Mouse (Mus musculus) forebrain, embryonic 10.5 days (tissue): ENCODE data around the gene Matn4. TPM values are rescaled to one million over a fixed set of nuclear protein-coding genes. Genes with fewer than 3 reads are reported as not detected.

ENCODE experiments used
- DNase-seq: peaks from one replicate; pipeline ENCODE4 v3.0.0-alpha.2; 2017; ENCODE audit warnings: low spot score; ENCODE audit errors: extremely low spot score
- H3K27ac ChIP-seq: fragments of 300-500 bp; sonication (generic); 2 replicates; pipeline ENCODE4 v1.5.1; 2016; ENCODE audit warnings: mild to moderate bottlenecking
- H3K27me3 ChIP-seq: fragments of 300-500 bp; sonication (generic); 2 replicates; pipeline ENCODE4 v1.6.1; 2016; ENCODE audit warnings: mild to moderate bottlenecking; ENCODE audit not compliant: poor library complexity, severe bottlenecking
- H3K36me3 ChIP-seq: fragments of 300-500 bp; sonication (generic); replicated peaks from 2 replicates; pipeline ENCODE4 v1.6.1; 2016; ENCODE audit warnings: mild to moderate bottlenecking, moderate library complexity
- H3K4me1 ChIP-seq: fragments of 300-500 bp; sonication (generic); 2 replicates; pipeline ENCODE4 v1.6.1; 2016
- H3K4me3 ChIP-seq: fragments of 300-500 bp; sonication (generic); 2 replicates; pipeline ENCODE4 v1.5.1; 2016; ENCODE audit warnings: mild to moderate bottlenecking, moderate library complexity
- H3K9me3 ChIP-seq: fragments of 300-500 bp; sonication (generic); 2 replicates; pipeline ENCODE4 v1.6.1; 2016; ENCODE audit warnings: mild to moderate bottlenecking, moderate library complexity
- WGBS: fragments of 180-500 bp; shearing (Covaris S2); methylation state at CpG from one replicate; pipeline ENCODE4 v1.1.7; 2016; 5-methylcytosine and 5-hydroxymethylcytosine counted together
- polyA plus RNA-seq: library from polyadenylated mRNA; unstranded; fragments of >200 nt; fragmentation: Nextera tagmentation; extraction: Ambion mirVana; gene quantifications from 2 replicates; pipeline ENCODE4 v1.2.1, GENCODE M21; 2016

The Matn4 gene
- not detected in 2 replicates for polyA plus RNA-seq

- no peak for DNase-seq
- Histone ChIP-seq H3K36me3 (no peaks in the 10 kb centered on the region), H3K4me1 (peaks cover 38% of the 10 kb centered on the region), H3K27me3 (peaks cover 100% of the 10 kb centered on the region), H3K4me3 (peak within 1 kb of the TSS; percentile 43), H3K9me3 (no peaks in the 10 kb centered on the region), H3K27ac (no peak within 1 kb of the TSS)
- WGBS = 10% methylated on average over 9 of the region's 9 CpGs
Measured at GRCm38 (mm10) chr2:164405060-164405459, at the start of gene Matn4. Gene Matn4, minus strand, starts transcription at chr2:164405160.

DNA sequence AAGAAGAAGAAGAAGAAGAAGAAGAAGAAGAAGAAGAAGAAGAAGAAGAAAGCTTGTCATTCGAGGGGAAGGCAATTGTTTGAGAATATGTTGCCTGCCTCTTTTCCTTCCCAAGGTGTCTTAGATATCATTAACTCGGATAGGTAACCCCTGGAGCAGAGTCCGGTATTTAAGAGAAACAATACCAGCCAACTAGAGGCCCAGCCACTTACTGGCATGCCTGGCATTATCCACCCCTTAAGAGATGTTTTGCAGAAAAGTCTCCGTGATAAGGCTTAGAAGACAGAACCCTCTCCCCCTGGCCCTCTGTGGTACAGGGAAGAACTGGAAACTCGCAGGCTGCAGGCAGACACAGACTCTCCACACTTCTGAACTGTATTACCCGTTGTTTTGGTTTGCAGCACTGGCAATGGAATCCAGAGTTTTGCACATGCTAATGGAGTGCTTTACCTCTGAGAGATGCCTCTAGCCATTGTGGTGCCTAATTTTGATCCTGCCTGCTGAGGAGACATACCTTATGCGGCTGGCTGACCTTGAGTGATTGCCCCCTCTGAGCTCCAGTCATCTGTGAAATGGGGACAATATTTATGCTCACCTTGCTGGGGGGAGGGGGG lies 49.0 kb upstream of the Matn4 start:
- Histone ChIP-seq H3K36me3 (no peaks in the 10 kb centered on the region), H3K4me1 (peaks cover 33% of the 10 kb centered on the region), H3K27ac (no peak overlapping the region), H3K4me3 (no peak overlapping the region), H3K27me3 (peaks cover 3% of the 10 kb centered on the region; the same call in 1 of the 2 replicates), H3K9me3 (no peaks in the 10 kb centered on the region)
- DNase-seq = no peak
- WGBS = 71% methylated on average over 7 of the region's 7 CpGs

GRCm38 (mm10) chr2:164453047-164453757 lies 48.2 kb upstream of the Matn4 start:
- Histone ChIP-seq H3K27ac (no peak overlapping the region), H3K36me3 (no peaks in the 10 kb centered on the region), H3K9me3 (no peaks in the 10 kb centered on the region)

DNA sequence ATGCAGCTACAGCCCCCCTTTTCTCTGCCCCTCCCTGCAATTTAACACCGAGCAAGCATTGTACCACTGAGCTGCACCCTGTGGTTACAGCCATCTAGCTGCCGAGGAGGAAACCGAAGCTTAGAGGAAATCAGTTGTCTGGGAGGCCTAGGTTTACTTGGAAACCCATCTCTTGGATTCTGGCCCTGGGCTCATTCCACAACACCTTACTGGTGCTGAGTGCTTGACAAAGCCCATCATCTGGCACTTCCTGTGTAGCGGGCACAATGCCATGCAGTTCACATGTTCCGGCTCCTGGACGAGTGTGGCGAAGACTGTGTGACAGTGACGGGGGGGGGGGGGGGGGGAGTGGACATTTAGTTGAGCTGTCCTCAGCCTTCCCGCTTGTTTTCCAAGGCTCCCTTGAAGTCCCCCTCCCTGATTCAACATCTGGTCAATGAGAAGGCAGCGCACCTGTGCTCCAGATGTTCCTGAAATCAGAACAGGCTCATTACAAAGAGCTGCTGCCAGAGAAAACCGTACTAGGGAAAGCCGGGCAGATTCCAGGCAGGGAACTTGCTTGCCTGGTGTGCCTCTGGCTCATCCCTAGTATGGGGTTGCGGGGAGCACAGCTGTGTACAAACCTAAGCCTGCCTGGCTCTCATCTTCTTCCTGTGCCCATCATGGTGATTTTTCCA lies 47.2 kb upstream of the Matn4 start:
- H3K36me3 ChIP-seq = no peaks in the 10 kb centered on the region
- no peak for DNase-seq
- peaks cover 3% of the 10 kb centered on the region; the same call in 1 of the 2 replicates for H3K27me3 ChIP-seq
- no peak overlapping the region for H3K4me3 ChIP-seq
- H3K4me1 ChIP-seq = peaks cover 24% of the 10 kb centered on the region
- 51% methylated on average over 13 of the region's 13 CpGs for WGBS
- no peaks in the 10 kb centered on the region for H3K9me3 ChIP-seq
- no peak overlapping the region for H3K27ac ChIP-seq

More at GRCm38 (mm10) chr2:164453047-164453757, 48.2 kb upstream of the Matn4 start:
- Histone ChIP-seq H3K4me1 (peaks cover 33% of the 10 kb centered on the region), H3K27me3 (peaks cover 3% of the 10 kb centered on the region; the same call in 1 of the 2 replicates), H3K4me3 (no peak overlapping the region)
- 85% methylated on average over 14 of the region's 14 CpGs for WGBS
- DNase-seq = no peak

DNA sequence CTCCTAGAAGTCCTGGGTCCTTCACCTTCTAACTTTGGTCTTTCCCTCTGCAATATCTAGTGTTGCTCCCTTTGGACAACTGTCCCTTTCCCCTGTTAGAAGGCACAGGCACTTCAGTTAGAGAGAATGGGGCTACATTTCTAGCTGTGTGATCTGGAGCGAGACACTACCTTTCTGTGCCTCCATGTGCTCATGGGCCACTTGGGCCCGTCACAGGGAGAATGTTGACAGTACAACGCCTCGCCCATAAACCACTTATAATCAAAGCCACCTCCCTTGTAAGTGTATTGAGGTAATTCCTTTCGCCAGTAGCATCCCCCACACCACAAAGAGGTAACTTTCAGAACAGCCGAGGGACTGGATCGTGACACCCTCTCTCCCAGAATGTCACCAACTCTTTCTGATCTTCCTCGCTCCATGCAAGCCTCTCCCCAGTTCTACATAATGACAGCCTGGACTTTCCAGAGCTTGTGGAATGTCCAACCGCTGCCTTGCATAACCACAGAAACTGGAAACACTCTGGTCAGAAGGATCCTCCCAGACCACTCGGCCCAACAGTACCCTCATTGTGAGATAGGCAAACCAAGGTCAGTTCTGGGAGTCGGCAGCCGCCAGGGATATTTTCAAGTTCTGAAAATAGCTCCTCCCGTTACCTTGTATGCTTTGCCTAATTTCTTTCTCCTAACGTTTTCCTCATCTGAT lies 44.5 kb upstream of the Matn4 start:
- 91% methylated on average over 14 of the region's 14 CpGs for WGBS
- H3K27ac ChIP-seq = no peak overlapping the region
- no peaks in the 10 kb centered on the region for H3K36me3 ChIP-seq
- H3K27me3 ChIP-seq = peaks cover 5% of the 10 kb centered on the region; the same call in 1 of the 2 replicates
- H3K4me3 ChIP-seq = no peak overlapping the region
- H3K9me3 ChIP-seq = no peaks in the 10 kb centered on the region
- peaks cover 9% of the 10 kb centered on the region for H3K4me1 ChIP-seq
- DNase-seq = no peak

DNA sequence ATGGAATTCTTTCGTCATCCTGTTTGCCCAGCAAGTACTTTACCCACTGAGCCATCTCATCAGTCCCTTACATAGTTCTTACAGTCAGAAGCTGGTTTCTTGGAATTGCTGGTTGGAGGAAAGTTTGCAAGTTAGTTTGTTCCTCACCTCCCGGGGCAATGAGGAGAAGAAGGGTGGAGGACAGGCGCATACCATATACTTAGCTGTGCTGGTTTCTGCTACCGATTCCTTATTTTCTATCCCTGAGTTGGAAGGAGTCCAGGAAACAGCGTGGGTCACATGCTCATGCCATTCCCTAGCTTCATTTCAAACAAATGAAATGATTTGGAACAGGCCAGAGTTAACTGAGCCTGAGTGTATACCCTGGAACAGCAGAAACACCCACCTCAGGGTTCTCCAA lies 44.0 kb upstream of the Matn4 start:
- H3K27ac ChIP-seq = no peak overlapping the region
- 87% methylated on average over 5 of the region's 5 CpGs for WGBS
- H3K27me3 ChIP-seq = peaks cover 7% of the 10 kb centered on the region
- no peak overlapping the region for H3K4me3 ChIP-seq
- no peaks in the 10 kb centered on the region for H3K9me3 ChIP-seq
- DNase-seq = no peak
- peaks cover 10% of the 10 kb centered on the region for H3K4me1 ChIP-seq
- H3K36me3 ChIP-seq = no peaks in the 10 kb centered on the region

- Histone ChIP-seq H3K4me1 (peaks cover 18% of the 10 kb centered on the region), H3K27ac (no peak overlapping the region), H3K27me3 (peaks cover 14% of the 10 kb centered on the region), H3K9me3 (no peaks in the 10 kb centered on the region), H3K4me3 (no peak overlapping the region), H3K36me3 (no peaks in the 10 kb centered on the region)
- WGBS = 86% methylated on average over 1 of the region's 1 CpGs
- no peak for DNase-seq
Measured at GRCm38 (mm10) chr2:164448140-164448539, 43.2 kb upstream of the Matn4 start.

DNA sequence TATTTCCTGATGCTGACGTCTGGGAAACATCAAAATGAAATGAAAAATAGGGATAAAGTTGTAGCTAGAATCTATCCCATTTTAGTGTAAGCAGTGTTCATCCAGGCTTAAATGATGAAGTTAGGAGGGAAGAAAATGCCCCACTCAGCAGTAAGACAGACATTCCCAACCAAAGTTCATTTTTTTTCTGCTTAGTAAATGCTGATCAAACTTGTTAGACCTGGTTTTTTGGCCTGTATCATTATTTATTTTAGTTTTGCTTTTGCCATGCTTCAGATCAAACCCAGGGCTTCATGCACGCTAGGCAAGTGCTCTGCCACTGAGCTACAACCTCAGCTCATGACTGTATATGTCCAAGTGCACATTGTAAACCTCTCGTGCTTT lies 41.1 kb upstream of the Matn4 start:
- peaks cover 34% of the 10 kb centered on the region for H3K27me3 ChIP-seq
- H3K9me3 ChIP-seq = no peaks in the 10 kb centered on the region
- H3K27ac ChIP-seq = no peak overlapping the region
- no peak for DNase-seq
- H3K36me3 ChIP-seq = no peaks in the 10 kb centered on the region
- peaks cover 30% of the 10 kb centered on the region for H3K4me1 ChIP-seq
- 81% methylated on average over 3 of the region's 3 CpGs for WGBS
- no peak overlapping the region for H3K4me3 ChIP-seq

DNA sequence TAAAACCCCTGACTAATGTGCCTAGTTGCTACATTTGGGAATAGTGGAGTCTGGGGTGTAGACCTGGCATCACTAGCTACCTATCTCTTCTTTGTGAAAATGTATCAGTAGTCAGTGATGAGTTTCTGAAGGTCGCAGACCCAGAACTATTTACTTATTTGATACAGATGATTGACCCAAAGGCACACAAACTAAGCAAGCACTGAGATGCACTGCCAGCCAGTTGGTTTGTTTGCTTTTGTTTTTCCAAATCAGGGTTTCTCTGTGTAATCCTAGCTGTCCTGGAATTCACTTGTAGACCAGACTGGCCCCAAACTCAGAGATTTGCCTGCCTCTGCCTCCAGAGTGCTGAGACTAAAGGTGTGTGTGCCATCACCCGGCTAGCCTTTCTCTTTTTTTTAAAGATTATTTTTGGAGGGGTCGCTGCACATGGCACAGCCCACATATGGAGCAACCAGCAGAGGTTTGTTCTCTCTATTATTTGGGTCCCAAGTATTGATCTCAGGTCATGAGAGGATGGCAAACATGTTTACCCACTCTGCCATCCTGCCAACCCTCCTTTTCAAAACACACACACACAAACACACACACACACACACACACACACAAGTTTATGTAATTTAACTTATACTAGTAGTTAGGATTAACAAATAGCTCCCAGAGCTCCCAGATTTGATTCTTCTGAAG lies 40.6 kb upstream of the Matn4 start:
- no peak for DNase-seq
- no peaks in the 10 kb centered on the region for H3K9me3 ChIP-seq
- no peaks in the 10 kb centered on the region for H3K36me3 ChIP-seq
- H3K27me3 ChIP-seq = peaks cover 40% of the 10 kb centered on the region
- 84% methylated on average over 3 of the region's 3 CpGs for WGBS
- no peak overlapping the region for H3K4me3 ChIP-seq
- H3K4me1 ChIP-seq = peaks cover 34% of the 10 kb centered on the region
- H3K27ac ChIP-seq = no peak overlapping the region

- Histone ChIP-seq H3K27me3 (peaks cover 45% of the 10 kb centered on the region), H3K27ac (no peak overlapping the region), H3K4me3 (no peak overlapping the region), H3K36me3 (no peaks in the 10 kb centered on the region; the same call in 1 of the 2 replicates), H3K4me1 (peaks cover 39% of the 10 kb centered on the region), H3K9me3 (no peaks in the 10 kb centered on the region)
- 89% methylated on average over 2 of the region's 2 CpGs for WGBS
- DNase-seq = no peak
Measured at GRCm38 (mm10) chr2:164444701-164445100, 39.7 kb upstream of the Matn4 start.

GRCm38 (mm10) chr2:164443460-164444000 lies 38.6 kb upstream of the Matn4 start, which contains the start of gene Sdc4:
Gene Sdc4, minus strand, starts transcription at chr2:164443887.
- Histone ChIP-seq H3K36me3 (no peaks in the 10 kb centered on the region; the same call in 1 of the 2 replicates), H3K9me3 (no peaks in the 10 kb centered on the region), H3K4me1 (peaks cover 43% of the 10 kb centered on the region), H3K27ac (peak within 1 kb of the TSS; percentile 88), H3K27me3 (peaks cover 45% of the 10 kb centered on the region), H3K4me3 (peak within 1 kb of the TSS; percentile 76)
- DNase-seq = no peak
- WGBS = 7% methylated on average over 18 of the region's 18 CpGs

DNA sequence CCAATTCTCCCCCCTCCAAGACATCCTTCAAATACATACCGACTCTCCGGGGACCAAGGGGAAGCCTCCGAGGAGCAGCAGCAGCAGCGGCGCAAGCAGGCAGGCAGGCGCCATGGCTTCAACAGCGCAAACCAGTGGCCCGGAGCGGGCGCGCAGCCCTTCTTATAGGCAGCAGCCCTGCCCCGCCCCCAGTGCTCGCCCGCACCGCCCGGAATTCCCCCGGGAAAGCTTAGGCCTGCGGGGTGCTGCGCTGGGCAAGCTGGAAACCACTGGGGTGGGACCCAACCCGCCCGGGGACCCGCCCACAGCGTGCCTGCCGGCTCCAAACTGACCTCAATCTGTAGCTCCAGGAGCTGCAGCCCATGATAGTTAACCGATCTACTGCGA lies 38.1 kb upstream of the Matn4 start:
- H3K27ac ChIP-seq = peak overlapping the region; percentile 88
- peak; percentile 78 for DNase-seq
- under 1% methylated on average over 26 of the region's 26 CpGs for WGBS
- H3K4me1 ChIP-seq = peaks cover 47% of the 10 kb centered on the region
- peak overlapping the region; percentile 76 for H3K4me3 ChIP-seq
- H3K36me3 ChIP-seq = no peaks in the 10 kb centered on the region; the same call in 1 of the 2 replicates
- H3K9me3 ChIP-seq = no peaks in the 10 kb centered on the region
- peaks cover 45% of the 10 kb centered on the region for H3K27me3 ChIP-seq
